Mouse (Mus musculus) adrenal gland, postnatal 25 days (tissue): Measurements from ENCODE around the gene Rcn3. TPM values are rescaled to one million over a fixed set of nuclear protein-coding genes. Genes with fewer than 3 reads are reported as not detected.
"Not testable (repeated sequence)": the region's sequence is repeated elsewhere in the genome, so short reads cannot be mapped to it uniquely, and the experiment has no call there.

ENCODE experiments used
- DNase-seq: peaks from one replicate; pipeline ENCODE4 v3.0.0; 2021; ENCODE audit warnings: mixed read lengths
- long read RNA-seq: library from polyadenylated mRNA; stranded (forward); transcript quantifications from one replicate; pipeline ENCODE4 v2.0.0, GENCODE M21; 2021
- total RNA-seq: library from RNA; stranded (reverse); gene quantifications from 2 replicates; pipeline ENCODE4 v1.2.3, GENCODE M21; 2021

Rcn3 gene
- total RNA-seq, result 27.7 and 33.5 TPM in 2 replicates
- long read RNA-seq, transcript Rcn3-201 (7 exons, 1,462 nt), result major isoform, 26 of 54 reads
- long read RNA-seq, transcript Rcn3-208 (7 exons, 1,453 nt), result minor isoform, 13 of 54 reads
- long read RNA-seq, partial matches to known transcripts, result 2 of 54 reads
- long read RNA-seq, other reads (novel, unspliced or antisense), result 12 of 54 reads

DNA sequence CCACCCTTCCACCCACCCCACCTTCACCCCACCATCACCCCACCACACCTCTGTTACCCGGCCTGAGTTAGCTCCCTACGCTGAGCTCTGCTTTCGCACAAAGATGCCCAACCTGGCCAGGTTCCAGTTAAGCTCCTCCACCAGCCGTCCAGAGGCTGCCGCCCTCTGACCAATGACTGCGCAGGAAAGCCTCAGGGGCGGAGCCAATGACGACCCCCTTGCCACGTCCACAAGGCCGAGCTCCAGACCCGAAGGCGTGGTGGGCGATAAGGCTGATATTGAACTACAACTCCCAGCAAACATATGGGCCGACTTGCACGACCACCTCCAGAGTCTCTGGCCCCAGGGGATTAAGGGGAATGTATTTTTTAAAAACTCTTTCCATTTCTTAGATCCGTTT lies at the start of gene Rcn3:
Gene Rcn3 (minus strand): TSS at position 174 of the 400 bp plus-strand sequence.
- DNase-seq, result peak; percentile 76

DNA sequence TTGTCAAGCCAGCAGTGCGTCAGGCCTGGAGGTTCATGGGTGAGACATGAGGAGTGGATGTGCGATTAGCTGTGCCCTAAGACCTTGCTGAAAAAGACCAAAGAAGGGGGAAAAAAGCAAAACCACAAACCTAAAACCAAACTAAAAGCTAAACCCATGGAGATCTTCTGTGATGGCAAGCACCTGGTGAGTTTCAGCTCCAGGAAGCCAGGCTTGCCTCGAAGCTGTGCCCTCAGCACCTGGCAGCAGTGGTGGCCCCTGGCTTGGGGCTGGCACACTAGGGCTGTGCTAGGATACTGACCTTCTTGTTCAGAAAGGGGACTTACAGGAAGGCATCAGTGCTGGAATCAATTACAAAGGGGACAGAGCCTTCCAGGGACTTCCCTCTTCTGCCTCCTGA lies 49.3 kb upstream of the Rcn3 start:
- DNase-seq, result no peak

DNA sequence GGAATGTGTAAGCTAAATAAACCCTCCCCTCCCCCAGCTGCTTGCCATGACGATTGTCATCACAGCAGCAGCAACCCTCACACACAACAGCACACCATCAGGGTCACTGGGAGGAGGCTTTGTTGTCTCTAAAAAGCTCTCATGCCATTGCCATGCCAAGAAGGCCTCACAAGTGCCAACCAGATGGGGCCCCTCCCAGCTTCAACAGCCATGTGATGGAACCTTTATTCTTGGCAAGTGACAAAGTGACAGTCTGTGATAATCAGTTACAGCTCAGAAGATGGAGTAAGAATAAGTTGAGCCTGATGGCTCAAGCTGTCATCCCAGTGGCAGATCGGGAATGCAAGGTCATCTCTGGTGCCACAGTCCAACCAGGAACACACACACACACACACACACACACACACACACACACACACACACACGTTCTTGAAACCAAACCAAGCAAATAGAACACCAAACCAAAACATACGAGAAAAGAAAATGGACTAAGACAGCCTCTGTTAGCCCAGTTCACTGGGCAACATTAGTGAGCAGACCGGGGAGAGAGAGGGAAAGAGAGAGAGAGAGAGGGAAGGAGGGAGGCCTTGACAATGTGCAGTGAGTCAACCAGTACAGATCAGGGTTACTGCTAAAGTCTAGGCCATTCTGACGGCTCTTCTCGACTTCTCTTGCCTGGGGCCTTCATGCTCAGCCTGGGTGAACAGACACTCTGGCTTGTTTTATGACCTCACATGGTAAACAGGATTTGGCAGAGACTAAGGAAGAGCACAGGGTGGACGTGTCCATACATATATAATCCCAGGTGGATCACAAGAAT lies 48.1 kb upstream of the Rcn3 start:
- peak; percentile 47 for DNase-seq

DNA sequence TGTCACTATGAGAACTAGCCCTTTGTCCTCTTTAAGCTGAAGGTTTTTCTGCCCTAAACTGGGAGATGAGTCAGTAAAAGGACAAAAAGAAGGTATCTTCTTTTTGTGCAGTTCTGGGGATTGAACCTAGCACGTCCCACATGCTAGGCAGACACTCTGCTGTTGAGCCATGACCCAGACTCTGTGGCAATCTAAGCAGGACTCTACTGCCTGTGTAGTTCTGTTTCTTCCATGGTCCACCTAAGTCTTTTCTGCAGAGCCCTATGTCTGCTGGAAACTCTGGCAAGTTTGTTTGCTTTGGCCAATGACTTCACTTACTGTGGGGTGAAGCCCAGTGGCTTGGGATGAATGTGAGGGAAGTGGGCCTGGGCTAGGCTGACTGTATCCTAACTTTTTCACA lies 46.4 kb upstream of the Rcn3 start:
- DNase-seq, result no peak

DNA sequence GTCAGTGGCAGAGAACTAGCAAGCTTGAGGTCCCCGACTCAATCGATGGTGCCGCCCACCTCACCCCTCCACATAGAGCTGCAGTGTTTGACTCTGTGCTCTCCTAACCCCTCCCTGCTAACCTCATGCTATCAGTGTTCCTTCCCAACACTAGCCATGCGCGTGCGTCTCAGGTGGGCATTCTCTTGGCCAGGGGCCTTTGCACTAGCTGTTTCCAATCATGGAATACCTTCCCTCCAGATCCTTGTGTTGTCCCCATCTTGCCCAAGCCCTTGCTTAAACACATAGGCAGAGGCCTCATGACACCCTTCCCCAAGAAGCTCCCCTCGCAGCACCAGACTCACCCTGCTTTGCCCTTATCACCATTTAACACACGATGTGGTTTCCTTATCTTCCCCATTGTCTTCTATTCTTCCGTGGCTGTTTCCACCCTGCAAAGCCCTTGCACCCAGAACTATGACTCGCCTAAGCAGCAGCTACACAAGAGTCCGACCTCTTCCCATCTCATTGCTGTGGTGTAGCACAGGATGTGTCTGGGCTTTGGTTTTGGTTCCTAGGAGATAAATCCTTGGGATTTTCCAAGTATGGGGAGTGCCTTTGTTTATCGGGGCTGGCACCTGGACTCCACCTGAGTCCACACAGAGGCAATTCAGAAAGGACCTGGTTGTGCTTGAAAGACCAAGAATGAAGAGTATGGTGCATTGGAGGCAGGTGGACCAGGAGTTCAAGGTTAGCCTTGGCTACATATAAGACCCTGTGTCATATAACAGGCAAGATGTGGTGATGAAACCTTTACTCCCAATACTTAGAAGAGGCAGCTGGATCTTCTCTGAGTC lies 45.4 kb upstream of the Rcn3 start:
- DNase-seq, result no peak

DNA sequence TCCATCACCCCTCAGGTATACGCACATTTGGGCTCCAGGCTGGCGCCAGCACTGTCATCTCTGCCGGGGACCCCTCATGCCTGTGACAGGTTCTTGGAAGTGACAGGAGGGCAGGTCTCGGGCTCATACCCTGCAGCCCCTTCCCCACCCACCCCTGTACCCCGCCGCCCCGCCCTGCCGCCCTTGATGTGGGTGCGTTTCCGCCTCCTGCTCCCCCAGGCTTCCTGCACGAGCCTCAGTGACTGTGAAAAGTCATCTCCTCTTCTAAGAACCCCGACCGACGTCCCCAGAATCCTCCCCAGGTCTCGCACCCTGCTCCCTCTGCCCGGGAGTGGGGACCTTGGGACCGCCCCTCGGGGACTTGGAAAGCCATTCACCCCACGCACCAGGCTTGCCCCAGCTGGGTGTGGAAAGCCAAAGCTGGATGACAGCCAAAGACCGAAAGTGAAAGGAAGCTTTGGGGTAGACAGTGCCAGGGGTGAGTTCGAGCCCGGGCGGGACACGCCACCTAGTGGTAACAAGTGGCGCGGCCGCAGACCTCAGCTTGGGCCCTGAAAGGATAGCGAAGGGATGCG lies 44.1 kb upstream of the Rcn3 start, which contains the start of the genes Gm45713 and Flt3l:
Gene Gm45713 (minus strand): TSS at position 239 of the 575 bp plus-strand sequence.
Gene Flt3l (minus strand): TSS at position 440 of the 575 bp plus-strand sequence.
- peak; percentile 92 for DNase-seq

DNA sequence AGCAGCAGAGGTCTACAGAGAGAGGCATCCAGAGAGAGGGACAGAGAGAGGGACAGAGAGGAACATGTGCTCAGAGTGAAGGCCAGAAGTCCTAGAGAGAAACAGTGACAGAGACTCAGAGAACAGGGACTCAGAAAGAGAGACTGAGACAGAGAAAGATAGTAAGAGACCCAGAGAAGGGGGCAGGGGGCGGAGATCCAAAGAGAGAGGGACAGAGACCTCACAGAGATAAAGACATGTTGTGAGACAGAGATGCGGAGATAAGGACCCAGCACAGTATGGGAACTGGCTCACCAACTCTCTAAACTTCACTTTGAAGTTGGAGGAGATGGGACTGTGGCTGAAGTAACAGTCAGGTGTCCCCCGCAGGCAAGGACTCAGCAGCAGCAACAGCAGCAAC lies 43.3 kb upstream of the Rcn3 start:
- DNase-seq, result no peak

DNA sequence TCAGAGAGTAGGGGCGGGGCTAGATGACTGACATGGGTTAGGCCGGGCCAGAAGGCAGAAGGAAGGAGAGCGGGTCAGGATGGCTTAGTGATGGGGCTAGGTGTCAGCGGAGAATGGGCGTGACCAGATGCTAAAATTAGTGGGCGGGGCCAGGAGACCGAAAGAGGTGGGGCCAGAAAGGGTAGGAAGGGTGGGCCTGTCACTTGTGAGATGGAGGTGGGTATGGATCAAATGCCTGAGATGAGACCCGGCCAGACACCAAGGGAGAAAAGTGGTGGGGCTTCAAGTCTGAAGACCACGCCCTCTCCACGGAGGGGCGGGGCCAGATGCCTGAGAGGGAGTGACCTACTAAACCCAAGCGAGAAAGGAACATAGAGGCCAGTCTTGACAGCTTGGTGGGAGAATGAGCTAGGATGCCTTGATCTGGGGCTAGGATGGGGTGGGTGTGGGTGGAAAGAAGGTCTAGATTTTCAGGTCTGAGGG lies 42.6 kb upstream of the Rcn3 start:
- no peak for DNase-seq

DNA sequence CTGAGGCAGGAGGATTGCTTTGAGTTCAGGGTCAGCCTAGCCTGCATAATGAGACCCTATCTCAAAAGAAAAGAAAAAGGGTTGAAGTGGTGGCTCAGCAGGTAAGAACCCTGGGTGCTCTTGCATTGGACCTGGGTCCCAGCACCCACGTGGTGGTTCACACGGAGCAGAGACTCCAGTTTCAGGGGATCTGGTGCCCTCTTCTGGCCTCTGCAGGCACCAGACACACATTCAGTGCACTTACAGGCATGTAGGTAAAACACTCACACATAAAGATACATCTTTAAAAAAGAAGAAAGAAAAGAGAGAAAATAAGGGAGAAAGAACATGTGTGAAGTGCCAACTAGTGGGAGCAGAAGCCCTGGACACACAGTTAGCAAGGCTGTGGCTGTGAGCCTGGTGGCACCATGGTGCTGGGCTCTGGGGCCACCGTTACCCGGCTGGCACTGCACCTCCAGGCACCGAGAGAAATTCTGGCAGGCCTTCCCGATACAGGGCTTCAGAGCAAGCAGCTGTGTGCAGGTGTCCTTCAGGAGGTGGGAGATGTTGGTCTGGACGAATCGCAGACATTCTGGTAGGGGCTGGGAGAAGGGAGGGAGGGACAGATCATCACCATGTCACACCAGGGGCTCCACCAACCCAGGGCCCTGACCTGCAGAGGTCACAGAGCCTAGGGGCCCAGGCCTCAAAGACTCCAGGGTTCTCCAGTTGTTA lies 41.6 kb upstream of the Rcn3 start:
- no peak for DNase-seq

DNA sequence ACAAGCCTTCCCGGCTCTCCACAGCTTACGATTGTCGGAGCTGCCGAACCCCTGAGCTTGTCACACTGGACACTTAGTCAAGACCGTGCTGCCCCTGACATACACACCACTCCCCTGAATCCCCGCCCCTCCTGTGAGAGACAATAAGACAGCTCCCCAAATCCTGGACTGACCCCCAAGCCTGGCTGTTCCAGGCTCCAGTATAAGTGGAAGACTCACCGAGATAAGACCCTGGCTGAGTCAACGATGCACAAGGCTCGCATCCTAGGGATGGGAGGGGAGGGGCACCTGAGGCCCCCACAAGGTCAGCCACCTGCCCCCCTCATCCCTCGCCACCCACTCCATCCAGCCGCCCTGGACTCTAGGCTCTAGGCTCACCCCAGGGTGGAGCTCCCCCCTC lies 39.8 kb upstream of the Rcn3 start:
- DNase-seq, result no peak

DNA sequence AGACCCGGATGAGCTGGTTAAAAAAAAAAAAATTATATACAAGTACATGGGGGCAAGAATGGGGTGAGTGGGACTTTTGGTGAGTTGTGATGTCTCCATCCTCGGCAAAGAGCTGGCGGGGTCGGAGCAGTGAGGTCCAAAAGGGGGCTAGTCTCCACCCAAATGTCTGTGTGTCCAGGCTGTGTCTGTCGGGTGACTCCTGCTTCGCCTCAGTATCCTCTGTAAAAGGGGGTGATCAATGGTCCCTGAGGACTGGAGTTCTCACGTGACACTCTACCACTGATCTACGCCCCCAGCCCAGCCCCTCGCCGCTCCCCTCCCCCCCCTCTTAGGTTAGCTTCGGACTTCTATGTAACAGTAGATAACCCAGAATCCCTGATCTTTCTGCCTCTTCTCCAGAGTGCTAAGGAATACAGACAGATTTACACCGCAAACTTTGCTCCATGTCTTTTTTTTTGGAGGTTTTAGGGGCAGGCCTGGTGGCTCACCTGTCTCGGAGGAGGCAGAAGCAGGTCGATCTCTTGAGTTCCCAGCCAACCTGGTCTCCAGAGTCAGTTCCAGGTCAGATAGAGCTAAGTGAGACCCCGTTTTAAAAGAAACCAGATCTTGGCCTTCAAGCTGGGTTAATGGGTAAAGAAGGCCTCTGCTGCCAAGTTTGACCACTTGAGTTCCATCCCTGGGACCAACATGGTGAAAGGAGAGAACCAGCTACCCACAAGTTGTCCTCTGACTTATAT lies 37.9 kb upstream of the Rcn3 start:
- DNase-seq, result no peak

DNA sequence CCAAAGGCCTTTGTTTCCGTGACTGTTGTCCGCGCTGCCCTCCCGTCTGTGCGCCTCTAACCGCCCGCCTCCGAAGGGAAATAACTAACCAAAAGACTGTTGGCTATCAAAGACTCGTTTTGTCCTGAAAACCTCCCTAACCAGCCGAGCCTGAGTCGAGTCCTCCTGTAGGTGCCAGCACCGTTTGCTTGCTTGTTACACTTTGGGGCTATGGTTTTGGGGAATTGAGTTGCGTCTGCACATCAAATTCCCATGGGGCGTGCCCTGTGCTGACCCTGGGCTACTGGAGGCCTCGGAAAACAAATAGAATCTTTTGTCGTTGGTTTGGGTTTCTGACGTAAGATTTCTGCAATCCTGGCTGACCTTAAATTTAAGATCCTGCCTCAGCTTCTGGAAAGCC lies 37.3 kb upstream of the Rcn3 start:
- no peak for DNase-seq

DNA sequence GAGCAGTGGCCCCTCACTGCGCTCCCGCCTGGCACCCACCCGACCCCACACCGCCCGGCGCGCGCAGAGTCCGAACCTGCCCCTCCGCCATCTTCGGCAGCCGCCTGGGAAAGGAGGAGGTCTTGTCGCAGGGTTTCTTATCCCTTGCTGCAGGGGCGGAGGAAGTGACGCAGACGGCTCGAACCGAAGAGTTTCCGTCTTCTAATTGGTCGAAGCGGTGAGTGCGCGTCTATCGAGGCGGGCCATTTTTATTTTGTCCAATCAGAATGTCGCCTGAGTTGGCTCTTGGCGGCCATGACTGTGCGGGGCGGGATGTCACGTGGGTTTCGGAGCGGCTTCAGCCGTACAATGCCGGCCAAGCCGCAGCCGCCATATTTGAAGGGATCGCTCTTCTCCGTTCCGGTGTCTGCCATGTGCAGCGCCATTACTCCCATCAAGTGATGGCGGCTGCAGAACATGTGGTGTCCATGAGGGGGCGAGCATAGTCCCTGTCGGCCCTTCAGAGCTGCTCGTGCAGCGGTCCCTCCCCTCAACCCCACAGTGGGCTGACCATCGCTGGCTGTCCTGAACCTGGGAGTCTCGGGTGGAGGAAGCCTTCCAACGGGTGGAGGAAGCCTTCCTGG lies 36.7 kb upstream of the Rcn3 start, which contains the start of gene Rpl13a:
Gene Rpl13a (minus strand): TSS at position 138 of the 623 bp plus-strand sequence.
- DNase-seq, result peak; percentile 94

DNA sequence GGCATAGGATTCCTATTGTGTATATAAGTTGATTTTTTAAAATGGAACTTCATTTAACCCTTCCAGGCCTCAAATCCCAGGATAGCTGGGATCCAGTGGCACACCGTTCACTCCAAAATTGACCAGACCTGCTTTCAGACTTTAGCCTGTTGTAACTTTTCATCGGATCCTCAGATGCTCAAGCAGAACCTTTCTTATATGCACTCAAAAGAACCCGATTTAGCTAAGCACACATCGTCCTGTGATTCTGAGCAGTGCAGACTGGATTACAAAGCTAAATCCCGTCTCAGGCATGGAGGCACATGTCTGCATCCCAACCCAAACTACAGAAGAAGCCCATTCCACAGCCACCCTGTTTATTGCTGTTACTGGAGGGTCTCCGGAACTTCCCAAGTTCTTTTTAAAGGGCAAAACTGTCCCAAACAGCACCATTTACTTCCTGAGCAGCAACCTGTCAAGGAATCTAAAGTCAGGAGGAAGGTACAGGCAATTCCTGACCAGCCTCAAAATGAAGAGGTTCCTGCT lies 35.7 kb upstream of the Rcn3 start:
- no peak for DNase-seq

DNA sequence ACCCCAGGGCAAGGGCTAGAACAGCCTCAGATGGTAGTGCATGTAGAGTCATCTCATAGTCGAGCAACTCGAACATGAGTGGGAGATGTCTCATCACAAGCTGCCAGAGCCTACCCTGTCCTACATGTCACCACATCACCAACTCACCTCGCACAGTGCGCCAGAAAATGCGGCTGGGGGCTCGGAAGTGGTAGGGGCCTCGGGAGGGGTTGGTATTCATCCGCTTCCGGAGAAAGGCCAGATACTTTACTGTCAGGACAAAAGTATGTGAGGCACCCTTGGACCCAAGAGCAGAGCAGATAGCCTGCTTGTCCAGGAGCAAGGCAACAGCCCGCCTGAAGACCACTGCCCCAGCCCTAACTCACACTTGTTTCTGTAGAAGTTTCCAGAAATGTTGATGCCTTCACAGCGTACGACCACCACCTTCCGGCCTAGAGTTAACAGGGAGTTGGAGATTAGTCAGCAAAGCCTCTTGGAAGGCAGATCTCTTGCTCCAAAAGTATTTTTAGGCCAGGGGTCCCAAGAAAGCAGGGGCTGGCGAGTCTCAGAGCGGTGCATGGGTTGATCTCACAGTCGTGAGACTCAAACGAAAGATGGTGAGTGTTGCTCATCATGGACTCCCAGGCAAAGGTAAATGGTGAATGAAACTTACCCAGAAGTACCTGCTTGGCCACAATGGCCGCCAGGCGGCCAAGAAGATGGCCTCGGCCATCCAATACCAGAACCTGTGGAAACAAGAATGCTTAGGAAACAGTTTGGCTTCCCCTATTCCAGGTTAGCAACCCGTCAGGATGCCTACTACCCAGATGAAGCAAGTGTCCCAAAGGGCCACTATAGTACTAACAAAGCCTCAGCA lies 35.1 kb upstream of the Rcn3 start:
- no peak for DNase-seq

DNA sequence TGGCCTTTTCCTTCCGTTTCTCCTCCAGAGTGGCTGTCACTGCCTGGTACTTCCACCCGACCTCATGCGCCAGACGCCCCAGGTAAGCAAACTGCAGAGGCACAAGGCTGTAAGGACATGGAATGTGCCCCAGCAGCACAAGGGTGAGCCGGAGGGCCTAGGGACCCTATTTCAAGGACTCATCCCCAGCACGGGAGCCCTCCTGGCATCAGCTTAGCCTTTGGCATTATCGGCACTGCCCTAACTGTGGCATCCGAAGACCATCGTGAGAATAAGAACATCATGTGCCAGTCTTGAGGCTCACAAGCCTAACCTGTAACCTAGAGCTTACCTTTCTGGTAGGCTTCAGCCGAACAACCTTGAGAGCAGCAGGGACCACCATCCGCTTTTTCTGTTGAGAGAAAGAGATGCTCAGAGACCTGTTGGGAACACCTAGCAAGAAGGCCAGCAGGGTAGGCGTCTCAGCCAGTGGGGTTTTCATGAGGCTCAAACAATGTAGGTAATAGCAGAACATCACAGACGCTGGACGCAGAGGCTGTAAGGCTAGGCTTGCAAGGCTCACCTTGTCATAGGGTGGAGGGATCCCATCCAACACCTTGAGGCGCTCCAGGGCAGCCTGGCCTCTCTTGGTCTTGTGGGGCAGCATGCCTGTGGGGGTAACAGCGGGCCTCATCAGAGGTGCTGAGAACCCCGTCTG lies 34.3 kb upstream of the Rcn3 start:
- DNase-seq, result no peak

DNA sequence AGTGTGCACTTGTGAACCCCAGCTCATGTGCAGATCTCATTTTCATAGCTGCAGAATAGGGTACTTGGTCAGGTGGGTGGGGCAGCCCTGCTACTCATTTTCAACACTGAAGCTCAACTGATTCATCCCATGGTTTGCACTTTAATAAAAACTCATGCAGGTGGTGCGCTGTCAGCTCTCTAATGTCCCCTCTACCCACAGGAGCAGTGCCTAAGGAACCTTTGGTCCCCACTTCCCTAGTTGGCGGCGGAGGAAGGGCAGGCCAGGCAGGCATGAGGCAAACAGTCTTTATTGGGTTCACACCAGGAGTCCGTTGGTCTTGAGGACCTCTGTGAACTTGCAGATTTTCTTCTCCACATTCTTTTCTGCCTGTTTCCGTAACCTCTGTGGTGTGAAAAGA lies 33.6 kb upstream of the Rcn3 start:
- not testable (repeated sequence) for DNase-seq

DNA sequence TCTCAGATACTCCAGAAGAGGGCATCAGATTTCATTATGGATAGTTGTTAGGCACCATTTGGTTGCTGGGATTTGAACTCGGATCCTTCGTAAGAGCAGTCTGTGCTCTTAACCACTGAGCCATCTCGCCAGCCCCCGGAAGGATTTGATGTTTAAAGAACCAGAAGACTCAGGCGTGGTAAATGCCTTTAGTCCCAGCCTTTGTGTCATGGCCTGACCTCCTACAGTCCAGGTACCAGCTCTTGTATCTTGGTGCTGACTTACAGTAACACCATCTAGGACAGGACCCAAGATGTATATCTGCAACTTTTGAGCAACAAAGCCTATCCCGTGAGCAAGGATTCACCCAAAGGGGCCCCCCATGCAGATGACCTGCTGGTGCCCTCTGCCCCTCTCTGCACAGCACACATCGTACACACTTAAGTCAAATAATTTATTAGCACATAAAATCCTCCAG lies 33.2 kb upstream of the Rcn3 start:
- no peak for DNase-seq
